Mouse (Mus musculus) embryo, embryonic 10 days (tissue): ENCODE results near the gene Creb1.
"Not testable (repeated sequence)": the region's sequence is repeated elsewhere in the genome, so short reads cannot be mapped to it uniquely, and the experiment has no call there.

Experiments
- DNase-seq: peaks from one replicate; pipeline ENCODE4 v3.0.0-alpha.2; 2015; ENCODE audit warnings: low spot score

The Creb1 gene

GRCm38 (mm10) chr1:64618226-64618625, 85.8 kb downstream of the Creb1 start:
- DNase-seq = no peak

GRCm38 (mm10) chr1:64621116-64621515, 88.7 kb downstream of the Creb1 start:
- DNase-seq = no peak

DNA sequence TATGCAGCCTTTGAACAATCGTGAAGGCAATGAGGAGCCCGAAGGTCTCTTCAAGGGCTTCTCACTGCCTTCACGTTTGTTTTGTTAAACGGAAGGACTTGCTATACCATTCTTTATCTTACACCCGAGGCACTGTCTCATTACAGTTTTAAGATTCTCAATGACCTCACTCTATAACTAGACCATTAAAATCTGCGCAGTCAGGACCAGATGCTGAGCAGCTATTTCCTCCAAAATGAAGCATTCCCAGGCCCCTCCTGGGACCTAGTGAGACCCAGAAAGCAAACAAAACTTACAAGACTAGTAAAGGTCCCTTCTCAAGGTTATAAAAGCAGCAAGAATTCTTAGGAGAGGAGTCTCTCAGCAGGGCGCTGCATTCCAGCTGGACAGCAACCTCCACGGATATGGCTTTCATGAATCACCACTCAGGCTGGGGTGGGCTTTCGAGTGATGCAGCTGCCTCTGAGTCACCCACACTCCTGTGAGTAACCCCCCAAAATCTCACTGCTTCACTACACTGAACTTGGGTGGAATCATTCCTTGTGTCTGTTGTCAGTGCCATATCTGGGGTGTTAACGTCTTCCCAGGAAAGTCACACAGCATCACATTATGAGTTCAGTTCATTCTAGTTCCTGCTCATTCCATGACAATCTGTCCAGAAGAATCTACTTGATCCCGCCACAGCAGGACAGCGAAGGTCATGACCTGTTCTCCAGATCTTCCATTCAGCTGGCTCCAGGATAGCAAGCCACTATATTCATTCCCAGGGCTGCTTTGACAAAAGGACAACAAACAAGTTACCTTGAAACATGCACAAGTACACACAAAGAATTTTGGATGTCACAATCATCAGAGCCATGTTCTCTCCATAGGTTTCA, 91.4 kb downstream of the Creb1 start:
- DNase-seq = peak; percentile 21

DNA sequence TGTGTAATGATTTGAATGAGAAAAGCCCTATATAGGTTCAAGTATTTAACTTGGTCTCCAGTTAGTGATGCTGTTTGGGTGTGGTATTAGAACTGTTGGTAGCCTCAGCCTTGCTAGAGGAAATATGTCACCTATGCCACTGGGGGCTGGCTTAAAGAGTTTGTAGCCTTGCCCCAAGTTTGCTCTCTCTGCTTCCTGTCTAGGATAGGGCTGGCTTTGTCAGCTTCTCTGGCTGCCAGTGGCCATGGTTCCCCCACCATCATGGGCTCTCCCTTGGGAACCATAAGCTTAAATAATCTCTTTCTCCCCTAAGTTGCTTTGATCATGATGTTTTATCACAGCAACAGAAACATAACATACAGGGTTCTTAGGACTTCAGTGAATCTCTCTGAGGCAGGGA, 92.8 kb downstream of the Creb1 start:
- DNase-seq = no peak

GRCm38 (mm10) chr1:64631526-64631925, 99.1 kb downstream of the Creb1 start:
- no peak for DNase-seq

- DNase-seq = no peak
Measured at GRCm38 (mm10) chr1:64633237-64633636, 100.8 kb downstream of the Creb1 start.

- DNase-seq = no peak
Measured at GRCm38 (mm10) chr1:64635624-64636023, 103.2 kb downstream of the Creb1 start.

GRCm38 (mm10) chr1:64639279-64639678, 106.8 kb downstream of the Creb1 start:
- no peak for DNase-seq

DNA sequence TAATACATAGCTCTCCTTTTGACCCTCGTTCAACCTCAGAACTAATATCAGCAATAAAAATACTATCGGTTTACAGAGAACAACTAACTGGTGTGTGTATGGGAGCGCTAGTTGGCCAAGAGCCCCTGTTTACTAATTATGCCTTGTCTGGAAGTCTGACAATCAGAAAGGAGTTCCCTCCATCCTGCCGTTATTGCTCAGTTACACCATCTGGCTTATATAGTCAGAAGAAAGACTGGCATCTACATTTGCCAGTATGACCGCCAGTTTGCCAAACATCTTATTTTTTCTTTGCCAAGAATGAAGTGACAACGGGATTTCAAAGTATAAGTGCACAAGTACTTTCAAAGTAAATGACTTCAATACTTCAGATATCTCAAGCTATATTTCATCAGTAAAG, 108.6 kb downstream of the Creb1 start:
- no peak for DNase-seq

DNA sequence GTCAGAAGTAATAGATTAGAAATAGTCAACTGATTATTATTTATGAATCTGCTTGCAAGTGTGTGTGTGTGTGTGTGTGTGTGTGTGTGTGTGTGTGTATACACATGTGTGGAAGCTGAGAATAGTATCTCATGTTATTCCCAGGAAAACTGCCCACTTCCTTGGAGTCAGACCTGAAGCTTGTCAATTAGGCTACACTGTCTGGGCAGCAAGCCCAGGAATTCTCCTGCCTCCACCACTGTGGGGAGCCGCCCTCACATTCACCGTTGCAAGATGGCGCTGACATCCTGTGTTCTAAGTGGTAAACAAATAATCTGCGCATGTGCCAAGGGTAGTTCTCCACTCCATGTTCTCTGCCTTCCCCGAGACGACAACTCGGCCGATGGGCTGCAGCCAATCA, 110.1 kb downstream of the Creb1 start:
- DNase-seq = not testable (repeated sequence)

DNA sequence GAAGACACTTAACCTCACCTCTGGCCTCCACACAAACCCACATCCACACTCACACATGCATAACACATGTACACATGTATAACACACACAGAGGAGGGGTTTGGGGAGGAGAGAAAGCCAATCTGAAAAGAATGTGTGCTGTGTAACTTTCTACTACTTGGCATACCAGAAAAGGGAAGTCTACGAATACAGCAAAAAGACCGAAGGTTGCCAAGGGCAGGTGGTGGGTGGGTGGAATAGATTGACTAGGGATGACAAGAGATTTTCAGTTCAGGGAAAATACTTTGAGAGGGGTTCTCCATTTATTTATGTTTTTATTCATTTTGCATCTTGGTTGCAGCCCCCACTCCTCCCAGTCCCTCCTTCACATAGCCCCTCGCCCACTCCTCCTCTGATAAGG, 112.1 kb downstream of the Creb1 start:
- DNase-seq = no peak

DNA sequence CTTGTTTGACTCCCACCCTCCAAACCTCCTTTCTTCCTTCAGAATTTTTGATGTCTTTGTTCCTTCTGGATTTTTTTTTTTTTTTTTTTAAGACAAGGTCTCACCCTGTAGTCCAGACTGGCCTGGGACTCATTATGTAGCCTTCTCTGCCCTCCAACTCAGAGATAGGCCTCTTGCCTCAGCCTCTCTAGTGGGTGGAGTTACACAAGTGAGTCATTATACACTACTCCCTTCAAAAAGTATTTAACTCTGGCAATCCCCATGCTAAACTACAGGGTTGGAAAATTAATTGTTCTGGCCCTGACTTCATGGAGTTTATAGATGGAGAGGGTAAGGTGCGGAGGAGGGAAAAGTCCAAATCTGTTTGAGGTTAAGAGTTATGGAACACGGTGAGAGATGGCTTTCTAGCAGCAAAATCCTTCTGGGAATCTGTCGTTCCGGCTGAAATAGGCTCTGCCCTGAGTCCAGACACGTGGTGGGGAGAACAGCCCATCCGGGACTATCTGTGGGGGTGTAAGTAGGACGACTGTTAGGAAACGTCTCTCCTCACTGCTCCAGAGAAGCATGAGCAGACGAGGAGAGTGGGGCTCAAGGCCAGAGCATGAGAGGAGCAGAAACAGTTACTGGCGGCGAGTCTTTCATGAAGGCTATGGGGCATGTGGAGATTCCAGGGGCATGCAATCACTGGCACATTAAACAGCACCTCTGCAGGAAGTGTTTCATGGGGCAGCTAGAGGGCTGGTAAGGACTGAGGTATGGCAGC, 117.1 kb downstream of the Creb1 start:
- no peak for DNase-seq

DNA sequence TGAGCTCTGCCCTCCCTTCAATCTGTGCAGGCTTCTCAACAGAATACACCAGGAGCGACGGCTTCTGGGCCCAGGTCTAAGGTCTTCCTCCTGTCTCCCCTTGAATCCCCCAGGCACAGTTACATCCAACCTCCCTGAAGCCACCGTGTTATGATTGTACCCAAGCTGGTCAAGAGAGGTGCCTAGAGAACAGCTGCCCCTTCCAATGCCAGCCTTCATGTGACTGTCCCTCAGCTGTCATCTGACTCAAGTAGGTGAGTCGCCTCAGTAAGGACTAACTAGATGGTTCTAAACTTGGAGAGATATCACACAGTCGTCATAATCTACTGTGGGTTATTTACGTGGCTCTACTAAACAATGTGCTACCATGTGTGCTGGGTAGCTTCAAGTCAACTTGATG, 121.3 kb downstream of the Creb1 start:
- DNase-seq = no peak
